In the genomic region with DNA sequence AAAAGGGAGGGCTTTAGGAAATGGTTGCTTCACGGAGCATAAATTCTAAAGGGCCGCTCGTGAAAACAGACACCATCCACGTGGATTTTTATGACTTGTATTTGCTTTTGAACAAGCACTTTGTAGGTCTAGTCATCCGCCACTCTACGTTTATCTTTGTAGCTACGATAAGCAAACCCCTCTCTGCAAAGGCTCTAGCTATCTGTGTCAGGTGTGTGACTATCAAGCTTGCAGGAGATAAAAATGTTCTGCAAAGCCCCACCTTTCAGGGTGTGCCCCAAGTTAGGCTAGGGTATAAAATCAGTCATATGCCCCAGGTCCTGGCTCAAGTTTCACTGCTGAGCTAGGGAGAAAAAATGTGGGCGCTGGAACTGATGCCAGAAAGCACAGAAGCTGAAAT, we compare ENCODE assay signal across 12 mouse cellular contexts. TPM values are rescaled to one million over a fixed set of nuclear protein-coding genes. Genes with fewer than 3 reads are reported as not detected.
DNase-seq lines count a peak whose midpoint lies in the region; ATAC-seq and TF ChIP-seq lines count a peak whose summit lies in the region.
"Had no signal": no experiment of that assay in that cellular context is flagged by ENCODE, and none has a peak within 500 bp of the region (broad histone marks: within the 10 kb centered on the region; RNA-seq: fewer than 3 reads in every experiment).

No protein-coding gene starts in this region.

- WGBS in limb, embryonic 13.5 days, result 18% methylated on average over 8 of the region's 8 CpGs
- 74% methylated on average over 8 of the region's 8 CpGs for WGBS in midbrain, embryonic 16.5 days

- no peak for ATAC-seq in limb, embryonic 13.5 days (ENCODE audit: low FRiP score, low read depth)
- ATAC-seq in erythroblast, adult 5-6 weeks (replicated peaks; ENCODE audit: low FRiP score, poor library complexity, severe bottlenecking), result no peak
- no peak for ATAC-seq in midbrain, embryonic 16.5 days

- peak overlapping the region; percentile 49 for H3K4me2 ChIP-seq in limb, embryonic 13.5 days (replicated peaks)
- no peak overlapping the region for H3K4me2 ChIP-seq in midbrain, embryonic 16.5 days (ENCODE audit: low read length)
- H3K4me2 ChIP-seq: hindbrain, embryonic 12.5 days had no signal

- no peaks in the 10 kb centered on the region for H3K9me3 ChIP-seq in MEL (replicated peaks; ENCODE audit: insufficient read depth, low read length)
- H3K9me3 ChIP-seq in limb, embryonic 13.5 days, result no peaks in the 10 kb centered on the region
- H3K9me3 ChIP-seq in midbrain, embryonic 16.5 days (replicated peaks; ENCODE audit: control insufficient read depth, low read length, poor library complexity, severe bottlenecking), result no peaks in the 10 kb centered on the region
- H3K9me3 ChIP-seq: forebrain, embryonic 10.5 days; hindbrain, embryonic 12.5 days had no signal

- peak; percentile 76 to 83 for TF ChIP-seq EP300 in MEL (IDR thresholded peaks at IDR 0.05; ENCODE audit: low read depth in 1 of 2, low read length in 2 of 2)

- peaks cover 0 to 18% of the 10 kb centered on the region in 2 experiments; a peak in 2 of 4 replicates for H3K36me3 ChIP-seq in MEL (ENCODE audit: control insufficient read depth in 1 of 2, insufficient read depth in 2 of 2, low read length in 2 of 2)
- H3K36me3 ChIP-seq in limb, embryonic 13.5 days, result no peaks in the 10 kb centered on the region
- no peaks in the 10 kb centered on the region for H3K36me3 ChIP-seq in midbrain, embryonic 16.5 days (ENCODE audit: control insufficient read depth, insufficient read depth, low read length)
- H3K36me3 ChIP-seq: forebrain, embryonic 10.5 days; hindbrain, embryonic 12.5 days had no signal

- H3K27ac ChIP-seq in MEL (ENCODE audit: control insufficient read depth, low read depth, low read length), result peak overlapping the region; percentile 62
- no peak overlapping the region for H3K27ac ChIP-seq in limb, embryonic 13.5 days
- H3K27ac ChIP-seq in midbrain, embryonic 16.5 days (ENCODE audit: low read length), result no peak overlapping the region
- H3K27ac ChIP-seq: forebrain, embryonic 10.5 days; hindbrain, embryonic 12.5 days; layer of hippocampus, adult 2 months had no signal

- TF ChIP-seq CTCF in MEL (IDR thresholded peaks at IDR 0.05 in 2 of 3, conservative IDR thresholded peaks at IDR 0.05 in 1 of 3; ENCODE audit: control insufficient read depth in 1 of 3, insufficient read depth in 1 of 3, low read depth in 2 of 3, low read length in 3 of 3, poor library complexity in 1 of 3, severe bottlenecking in 1 of 3), result no peak

- no peak for TF ChIP-seq POLR2A in MEL (IDR thresholded peaks at IDR 0.05; ENCODE audit: control insufficient read depth in 1 of 2, insufficient read depth in 1 of 2, low read depth in 1 of 2, low read length in 2 of 2, poor library complexity in 1 of 2)

- no peaks in the 10 kb centered on the region for H3K27me3 ChIP-seq in MEL (ENCODE audit: control insufficient read depth in 1 of 2, insufficient read depth in 2 of 2, low read length in 2 of 2)
- no peaks in the 10 kb centered on the region for H3K27me3 ChIP-seq in limb, embryonic 13.5 days
- H3K27me3 ChIP-seq in midbrain, embryonic 16.5 days (ENCODE audit: control insufficient read depth, insufficient read depth, low read depth, low read length), result no peaks in the 10 kb centered on the region
- H3K27me3 ChIP-seq: hindbrain, embryonic 12.5 days had no signal

- H3K79me2 ChIP-seq in MEL (ENCODE audit: control insufficient read depth, insufficient read depth, low read length, poor library complexity), result no peaks in the 10 kb centered on the region

- peak overlapping the region; percentile 47 for H3K9ac ChIP-seq in MEL (ENCODE audit: control insufficient read depth, low read depth, low read length, poor library complexity, severe bottlenecking)
- H3K9ac ChIP-seq in limb, embryonic 13.5 days, result no peak overlapping the region
- H3K9ac ChIP-seq in midbrain, embryonic 16.5 days (ENCODE audit: low read depth, low read length), result no peak overlapping the region
- H3K9ac ChIP-seq: hindbrain, embryonic 12.5 days had no signal

- peak overlapping the region; percentile 42 to 59 for H3K4me3 ChIP-seq in MEL (ENCODE audit: control insufficient read depth in 1 of 2, insufficient read depth in 1 of 2, low read depth in 2 of 2, low read length in 2 of 2)
- H3K4me3 ChIP-seq in limb, embryonic 13.5 days, result no peak overlapping the region; the same call in 1 of the 2 replicates
- H3K4me3 ChIP-seq in midbrain, embryonic 16.5 days (ENCODE audit: low read depth, low read length), result no peak overlapping the region
- H3K4me3 ChIP-seq: forebrain, embryonic 10.5 days; hindbrain, embryonic 12.5 days; layer of hippocampus, adult 2 months had no signal

- peak; percentile 17 for DNase-seq in kidney, adult 18-20 months
- no peak for DNase-seq in kidney, adult 11 months
- DNase-seq in 3T3-L1 (ENCODE audit: low read depth, low spot score), result peak; percentile 33
- peak; percentile 72 for DNase-seq in MEL (ENCODE audit: low read depth, low spot score)
- DNase-seq: cerebellum, adult 8-10 months; lung, postnatal 4 days had no signal

- no peak for TF ChIP-seq RAD21 in MEL (IDR thresholded peaks at IDR 0.05; ENCODE audit: low read depth, low read length)

- peaks cover 7 to 15% of the 10 kb centered on the region in 2 experiments for H3K4me1 ChIP-seq in MEL (ENCODE audit: control insufficient read depth in 1 of 2, insufficient read depth in 2 of 2, low read length in 2 of 2)
- peaks cover 21% of the 10 kb centered on the region for H3K4me1 ChIP-seq in limb, embryonic 13.5 days
- peaks cover 5% of the 10 kb centered on the region for H3K4me1 ChIP-seq in midbrain, embryonic 16.5 days (ENCODE audit: control insufficient read depth, insufficient read depth, low read length)

TF ChIP-seq in MEL, 35 proteins besides CTCF, POLR2A, EP300 and RAD21 (continues in another document):
- TF ChIP-seq MEF2A (IDR thresholded peaks at IDR 0.05; ENCODE audit: extremely low read depth, insufficient replicate concordance, low read depth, low read length, poor library complexity, severe bottlenecking) (no peak), MYB (IDR thresholded peaks at IDR 0.05; ENCODE audit: low read depth, low read length) (no peak), SIN3A (IDR thresholded peaks at IDR 0.05; ENCODE audit: low read length) (peak; percentile 80), MAFK (IDR thresholded peaks at IDR 0.05; ENCODE audit: borderline replicate concordance, low read depth, low read length) (0 out of 2 replicates have a peak, but pooled peaks have one; percentile 21), TAL1 (IDR thresholded peaks at IDR 0.05; ENCODE audit: low read length) (no peak), ZC3H11A (IDR thresholded peaks at IDR 0.05; ENCODE audit: low read depth, low read length) (no peak), CHD2 (IDR thresholded peaks at IDR 0.05; ENCODE audit: low read length) (no peak), GATA1 (IDR thresholded peaks at IDR 0.05; ENCODE audit: low read depth, low read length) (peak; percentile 95), TCF12 (IDR thresholded peaks at IDR 0.05; ENCODE audit: low read depth, low read length) (peak; percentile 83), CHD1 (IDR thresholded peaks at IDR 0.05; ENCODE audit: low read depth, low read length) (no peak), ELF1 (IDR thresholded peaks at IDR 0.05; ENCODE audit: low read depth, low read length) (no peak), TBP (IDR thresholded peaks at IDR 0.05; ENCODE audit: low read depth, low read length) (peak; percentile 72; the same call in 1 of the 2 replicates), NELFE (IDR thresholded peaks at IDR 0.05; ENCODE audit: low read depth, low read length) (no peak), UBTF (IDR thresholded peaks at IDR 0.05; ENCODE audit: borderline replicate concordance, insufficient read depth, low read depth, low read length) (no peak), NRF1 (IDR thresholded peaks at IDR 0.05; ENCODE audit: insufficient read depth, low read depth, low read length, poor library complexity, severe bottlenecking) (no peak), RCOR1 (IDR thresholded peaks at IDR 0.05; ENCODE audit: low read depth, low read length) (peak; percentile 75), GABPA (IDR thresholded peaks at IDR 0.05; ENCODE audit: low read depth, low read length) (no peak), ZMIZ1 (IDR thresholded peaks at IDR 0.05; ENCODE audit: low read depth, low read length) (peak; percentile 31; the same call in 1 of the 2 replicates), MAX (IDR thresholded peaks at IDR 0.05; ENCODE audit: low read length) (peak; percentile 80), JUND (IDR thresholded peaks at IDR 0.05; ENCODE audit: low read depth, low read length) (no peak), MXI1 (IDR thresholded peaks at IDR 0.05; ENCODE audit: low read depth, low read length) (peak; percentile 79), USF1 (IDR thresholded peaks at IDR 0.05; ENCODE audit: low read depth, low read length) (peak; percentile 58), ETS1 (IDR thresholded peaks at IDR 0.05; ENCODE audit: low read depth, low read length) (peak; percentile 83), ZNF384 (IDR thresholded peaks at IDR 0.05; ENCODE audit: low read depth, low read length) (0 out of 2 replicates have a peak, but pooled peaks have one; percentile 32), ZKSCAN1 (IDR thresholded peaks at IDR 0.05; ENCODE audit: low read depth, low read length) (peak; percentile 40; the same call in 1 of the 2 replicates), POLR2AphosphoS5 (IDR thresholded peaks at IDR 0.05; ENCODE audit: borderline replicate concordance, low read depth, low read length) (no peak)

RNA-seq across cellular contexts. Expression of gene Lrp4, which starts 4.7 kb away (rescaled TPM):
- total RNA-seq in MEL (2012; rRNA removed), result 1.1 and 1.3 TPM in 2 replicates
- 1 to 10 TPM in 1 of 2 experiments, not detected in 1; 2.8 TPM for polyA plus RNA-seq in MEL (2012; ENCODE audit: insufficient read depth in 1 of 2, insufficient read length in 2 of 2, low read depth in 1 of 2, low replicate concordance in 2 of 2, missing spikeins in 1 of 2)
- 8.2 and 9.0 TPM in 2 replicates for polyA plus RNA-seq in limb, embryonic 13.5 days (2015; fragmentation: Nextera tagmentation; extraction: Ambion mirVana)
- 0.19 and 0.42 TPM in 2 replicates for total RNA-seq in erythroblast, adult 5-6 weeks (2015; ENCODE audit: low replicate concordance)
- total RNA-seq in erythroblast, adult 5-6 weeks (2017; ENCODE audit: low replicate concordance), result 1.5 and 2.5 TPM in 2 replicates
- polyA plus RNA-seq in midbrain, embryonic 16.5 days (2015; fragmentation: Nextera tagmentation; extraction: Ambion mirVana), result 3.6 and 5.0 TPM in 2 replicates

RNA-seq across cellular contexts. Expression of gene 1110051M20Rik, which starts 8.2 kb away (rescaled TPM):
- 20.2 and 23.0 TPM in 2 replicates for total RNA-seq in MEL (2012; rRNA removed)
- 10 to 100 TPM in 1 of 2 experiments, not detected in 1; 23.3 TPM for polyA plus RNA-seq in MEL (2012; ENCODE audit: insufficient read depth in 1 of 2, insufficient read length in 2 of 2, low read depth in 1 of 2, low replicate concordance in 2 of 2, missing spikeins in 1 of 2)
- polyA plus RNA-seq in limb, embryonic 13.5 days (2015; fragmentation: Nextera tagmentation; extraction: Ambion mirVana), result 77.2 and 79.4 TPM in 2 replicates
- total RNA-seq in erythroblast, adult 5-6 weeks (2015; ENCODE audit: low replicate concordance), result 0.38 and 1.3 TPM in 2 replicates
- total RNA-seq in erythroblast, adult 5-6 weeks (2017; ENCODE audit: low replicate concordance), result 0.94 TPM in 1 of 2 replicates, not detected in the other
- polyA plus RNA-seq in midbrain, embryonic 16.5 days (2015; fragmentation: Nextera tagmentation; extraction: Ambion mirVana), result 173 and 178 TPM in 2 replicates

Comparison
In these comparisons a context has a peak if more than half of its experiments do, and no peak if none do; other contexts are left out.
1. H3K4me3 ChIP-seq: peak in MEL (2 of 2); none in limb, embryonic 13.5 days (single experiment) and midbrain, embryonic 16.5 days (single experiment).